Mouse (Mus musculus): ENCODE data around the gene Srxn1. TPM values are rescaled to one million over a fixed set of nuclear protein-coding genes. Genes with fewer than 3 reads are reported as not detected.
A peak's percentile ranks its signal among the peaks of the same experiment; 100 is the strongest.

Srxn1 gene
- polyA plus RNA-seq, 1 experiment from 2014 or later = 8.8 TPM

GRCm38 (mm10) chr2:152109386-152109785, 4.1 kb downstream of the Srxn1 start:
- 76% methylated on average over 5 of the region's 5 CpGs for WGBS (ENCODE audit: insufficient replicate concordance)
- Histone ChIP-seq H3K9me3 (replicated peaks; ENCODE audit: control insufficient read depth, low read length) (no peaks in the 10 kb centered on the region), H3K9ac (ENCODE audit: low read depth, low read length) (no peak overlapping the region), H3K4me3 (ENCODE audit: low read depth, low read length) (no peak overlapping the region), H3K36me3 (ENCODE audit: control insufficient read depth, insufficient read depth) (peaks cover 6% of the 10 kb centered on the region; the same call in 1 of the 2 replicates), H3K27me3 (ENCODE audit: control insufficient read depth, insufficient read depth, low read depth, low read length) (peaks cover 5% of the 10 kb centered on the region), H3K4me2 (ENCODE audit: low read depth, low read length) (no peak overlapping the region), H3K27ac (ENCODE audit: low read length) (no peak overlapping the region), H3K4me1 (ENCODE audit: control insufficient read depth, low read depth, low read length) (peaks cover 14% of the 10 kb centered on the region)
- no peak for ATAC-seq (ENCODE audit: low read depth)

GRCm38 (mm10) chr2:152111311-152111710, 6.0 kb downstream of the Srxn1 start:
- Histone ChIP-seq H3K9ac (ENCODE audit: low read depth, low read length) (no peak overlapping the region), H3K4me2 (ENCODE audit: low read depth, low read length) (no peak overlapping the region)
- 62% methylated on average over 2 of the region's 2 CpGs for WGBS (ENCODE audit: insufficient replicate concordance)

GRCm38 (mm10) chr2:152111920-152112319, 6.6 kb downstream of the Srxn1 start:
- Histone ChIP-seq H3K36me3 (ENCODE audit: control insufficient read depth, insufficient read depth) (peaks cover 6% of the 10 kb centered on the region; the same call in 1 of the 2 replicates), H3K4me3 (ENCODE audit: low read depth, low read length) (no peak overlapping the region), H3K27me3 (ENCODE audit: control insufficient read depth, insufficient read depth, low read depth, low read length) (peaks cover 11% of the 10 kb centered on the region), H3K4me1 (ENCODE audit: control insufficient read depth, low read depth, low read length) (peaks cover 13% of the 10 kb centered on the region), H3K9me3 (replicated peaks; ENCODE audit: control insufficient read depth, low read length) (no peaks in the 10 kb centered on the region), H3K27ac (ENCODE audit: low read length) (no peak overlapping the region), H3K9ac (ENCODE audit: low read depth, low read length) (no peak overlapping the region), H3K4me2 (ENCODE audit: low read depth, low read length) (no peak overlapping the region)
- peak; percentile 78 for ATAC-seq (ENCODE audit: low read depth)
- 10% methylated on average over 7 of the region's 7 CpGs for WGBS (ENCODE audit: insufficient replicate concordance)

More at GRCm38 (mm10) chr2:152111311-152111710, 6.0 kb downstream of the Srxn1 start:
- no peak overlapping the region for H3K4me3 ChIP-seq (ENCODE audit: low read depth, low read length)
- H3K27me3 ChIP-seq (ENCODE audit: control insufficient read depth, insufficient read depth, low read depth, low read length) = peaks cover 11% of the 10 kb centered on the region
- no peak for ATAC-seq (ENCODE audit: low read depth)
- H3K27ac ChIP-seq (ENCODE audit: low read length) = no peak overlapping the region
- H3K4me1 ChIP-seq (ENCODE audit: control insufficient read depth, low read depth, low read length) = peaks cover 18% of the 10 kb centered on the region
- no peaks in the 10 kb centered on the region for H3K9me3 ChIP-seq (replicated peaks; ENCODE audit: control insufficient read depth, low read length)
- peaks cover 6% of the 10 kb centered on the region; the same call in 1 of the 2 replicates for H3K36me3 ChIP-seq (ENCODE audit: control insufficient read depth, insufficient read depth)

GRCm38 (mm10) chr2:152112490-152112889, 7.2 kb downstream of the Srxn1 start:
- ATAC-seq (ENCODE audit: low read depth) = no peak
- no peak overlapping the region for H3K27ac ChIP-seq (ENCODE audit: low read length)

GRCm38 (mm10) chr2:152112970-152113369, 7.7 kb downstream of the Srxn1 start:
- Histone ChIP-seq H3K27ac (ENCODE audit: low read length) (no peak overlapping the region), H3K36me3 (ENCODE audit: control insufficient read depth, insufficient read depth) (peaks cover 2% of the 10 kb centered on the region; the same call in 1 of the 2 replicates), H3K4me1 (ENCODE audit: control insufficient read depth, low read depth, low read length) (peaks cover 20% of the 10 kb centered on the region), H3K27me3 (ENCODE audit: control insufficient read depth, insufficient read depth, low read depth, low read length) (peaks cover 13% of the 10 kb centered on the region), H3K9me3 (replicated peaks; ENCODE audit: control insufficient read depth, low read length) (no peaks in the 10 kb centered on the region), H3K9ac (ENCODE audit: low read depth, low read length) (no peak overlapping the region), H3K4me3 (ENCODE audit: low read depth, low read length) (no peak overlapping the region), H3K4me2 (ENCODE audit: low read depth, low read length) (no peak overlapping the region)
- 21% methylated on average over 10 of the region's 10 CpGs for WGBS (ENCODE audit: insufficient replicate concordance)
- ATAC-seq (ENCODE audit: low read depth) = no peak

More at GRCm38 (mm10) chr2:152112490-152112889, 7.2 kb downstream of the Srxn1 start:
- WGBS (ENCODE audit: insufficient replicate concordance) = 52% methylated on average over 5 of the region's 5 CpGs
- Histone ChIP-seq H3K4me3 (ENCODE audit: low read depth, low read length) (no peak overlapping the region), H3K36me3 (ENCODE audit: control insufficient read depth, insufficient read depth) (peaks cover 4% of the 10 kb centered on the region; the same call in 1 of the 2 replicates), H3K9ac (ENCODE audit: low read depth, low read length) (no peak overlapping the region), H3K27me3 (ENCODE audit: control insufficient read depth, insufficient read depth, low read depth, low read length) (peaks cover 13% of the 10 kb centered on the region), H3K9me3 (replicated peaks; ENCODE audit: control insufficient read depth, low read length) (no peaks in the 10 kb centered on the region), H3K4me1 (ENCODE audit: control insufficient read depth, low read depth, low read length) (peaks cover 19% of the 10 kb centered on the region), H3K4me2 (ENCODE audit: low read depth, low read length) (no peak overlapping the region)

- peaks cover 20% of the 10 kb centered on the region for H3K4me1 ChIP-seq (ENCODE audit: control insufficient read depth, low read depth, low read length)
- no peak overlapping the region for H3K9ac ChIP-seq (ENCODE audit: low read depth, low read length)
- no peak overlapping the region for H3K27ac ChIP-seq (ENCODE audit: low read length)
- no peak for ATAC-seq (ENCODE audit: low read depth)
- WGBS (ENCODE audit: insufficient replicate concordance) = 18% methylated on average over 34 of the region's 36 CpGs
- H3K4me3 ChIP-seq (ENCODE audit: low read depth, low read length) = peak overlapping the region; percentile 17; the same call in 1 of the 2 replicates
- peaks cover 13% of the 10 kb centered on the region for H3K27me3 ChIP-seq (ENCODE audit: control insufficient read depth, insufficient read depth, low read depth, low read length)
- no peaks in the 10 kb centered on the region for H3K36me3 ChIP-seq (ENCODE audit: control insufficient read depth, insufficient read depth)
- H3K4me2 ChIP-seq (ENCODE audit: low read depth, low read length) = peak overlapping the region; percentile 0; the same call in 1 of the 2 replicates
- no peaks in the 10 kb centered on the region for H3K9me3 ChIP-seq (replicated peaks; ENCODE audit: control insufficient read depth, low read length)
Observed at GRCm38 (mm10) chr2:152114057-152114975, 9.0 kb downstream of the Srxn1 start.

- no peak overlapping the region for H3K27ac ChIP-seq (ENCODE audit: low read length)
- no peaks in the 10 kb centered on the region for H3K36me3 ChIP-seq (ENCODE audit: control insufficient read depth, insufficient read depth)
- H3K9ac ChIP-seq (ENCODE audit: low read depth, low read length) = no peak overlapping the region
- WGBS (ENCODE audit: insufficient replicate concordance) = 43% methylated on average over 7 of the region's 7 CpGs
- H3K4me2 ChIP-seq (ENCODE audit: low read depth, low read length) = no peak overlapping the region
- H3K4me3 ChIP-seq (ENCODE audit: low read depth, low read length) = no peak overlapping the region
- peaks cover 13% of the 10 kb centered on the region for H3K27me3 ChIP-seq (ENCODE audit: control insufficient read depth, insufficient read depth, low read depth, low read length)
- H3K9me3 ChIP-seq (replicated peaks; ENCODE audit: control insufficient read depth, low read length) = no peaks in the 10 kb centered on the region
- peaks cover 29% of the 10 kb centered on the region for H3K4me1 ChIP-seq (ENCODE audit: control insufficient read depth, low read depth, low read length)
- peak; percentile 67 for ATAC-seq (ENCODE audit: low read depth)
Observed at GRCm38 (mm10) chr2:152117694-152118093, 12.4 kb downstream of the Srxn1 start.

- Histone ChIP-seq H3K27ac (ENCODE audit: low read length) (no peak overlapping the region), H3K9ac (ENCODE audit: low read depth, low read length) (no peak overlapping the region), H3K4me2 (ENCODE audit: low read depth, low read length) (no peak overlapping the region), H3K4me1 (ENCODE audit: control insufficient read depth, low read depth, low read length) (peaks cover 40% of the 10 kb centered on the region), H3K36me3 (ENCODE audit: control insufficient read depth, insufficient read depth) (no peaks in the 10 kb centered on the region), H3K27me3 (ENCODE audit: control insufficient read depth, insufficient read depth, low read depth, low read length) (peaks cover 9% of the 10 kb centered on the region), H3K4me3 (ENCODE audit: low read depth, low read length) (no peak overlapping the region), H3K9me3 (replicated peaks; ENCODE audit: control insufficient read depth, low read length) (no peaks in the 10 kb centered on the region)
- ATAC-seq (ENCODE audit: low read depth) = no peak
- 49% methylated on average over 6 of the region's 6 CpGs for WGBS (ENCODE audit: insufficient replicate concordance)
Observed at GRCm38 (mm10) chr2:152119228-152119865, 14.0 kb downstream of the Srxn1 start.
